Mouse (Mus musculus) liver (tissue): ENCODE data around the gene Mgat2.
"Not testable (repeated sequence)": the region's sequence is repeated elsewhere in the genome, so short reads cannot be mapped to it uniquely, and the experiment has no call there.

ENCODE experiments used
- DNase-seq: peaks from one replicate; pipeline ENCODE4 v3.0.0-alpha.2; 2020; ENCODE audit warnings: mixed read lengths

Mgat2 gene

GRCm38 (mm10) chr12:69183583-69184308 is at the start of gene Mgat2, which contains the start of gene Rpl36al:
TSS of gene Mgat2 (plus strand) at chr12:69184157.
TSS of gene Rpl36al (minus strand) at chr12:69184083.
- peak; percentile 98 for DNase-seq

DNA sequence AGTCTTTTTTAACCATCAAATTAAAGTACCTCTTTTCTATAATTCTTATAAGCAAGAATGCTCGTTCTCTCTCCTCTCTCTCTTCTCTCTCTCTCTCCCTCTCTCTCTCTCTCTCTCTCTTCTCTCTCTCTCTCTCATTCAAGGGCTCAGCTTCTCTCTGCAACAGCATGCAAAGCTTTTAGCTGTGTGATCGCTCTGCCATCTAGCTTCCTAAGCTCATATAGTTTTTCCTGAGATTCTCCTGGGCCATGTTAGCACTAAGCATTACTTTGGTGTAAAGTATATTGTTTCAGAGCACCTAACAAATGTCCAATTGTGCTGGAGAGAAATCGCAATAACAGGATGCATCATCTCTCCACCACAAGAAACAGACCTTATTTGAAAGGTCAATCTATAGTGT is 44.8 kb upstream of the Mgat2 start:
- no peak for DNase-seq

- DNase-seq, result no peak
These were observed 44.1 kb upstream of the Mgat2 start for GRCm38 (mm10) chr12:69139841-69140240.

DNA sequence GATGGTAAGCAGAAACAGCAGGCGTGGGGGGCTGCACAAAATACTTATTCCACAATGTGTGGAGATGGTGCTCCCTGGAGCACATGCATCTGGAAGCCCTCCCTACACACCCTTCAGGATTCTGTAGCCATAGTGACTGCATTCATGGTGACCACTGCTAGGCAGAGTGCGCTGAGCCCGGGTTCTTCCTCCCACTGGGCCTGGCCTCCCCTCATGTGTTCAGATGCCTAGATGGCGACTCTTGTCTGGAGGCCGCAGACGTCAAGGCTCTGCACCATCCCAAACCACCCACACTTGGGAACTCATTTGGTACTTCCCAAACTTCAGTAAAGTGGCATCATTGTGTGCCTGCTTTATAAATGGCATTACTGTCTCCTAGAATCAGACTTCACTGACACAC is 40.5 kb upstream of the Mgat2 start:
- no peak for DNase-seq

DNA sequence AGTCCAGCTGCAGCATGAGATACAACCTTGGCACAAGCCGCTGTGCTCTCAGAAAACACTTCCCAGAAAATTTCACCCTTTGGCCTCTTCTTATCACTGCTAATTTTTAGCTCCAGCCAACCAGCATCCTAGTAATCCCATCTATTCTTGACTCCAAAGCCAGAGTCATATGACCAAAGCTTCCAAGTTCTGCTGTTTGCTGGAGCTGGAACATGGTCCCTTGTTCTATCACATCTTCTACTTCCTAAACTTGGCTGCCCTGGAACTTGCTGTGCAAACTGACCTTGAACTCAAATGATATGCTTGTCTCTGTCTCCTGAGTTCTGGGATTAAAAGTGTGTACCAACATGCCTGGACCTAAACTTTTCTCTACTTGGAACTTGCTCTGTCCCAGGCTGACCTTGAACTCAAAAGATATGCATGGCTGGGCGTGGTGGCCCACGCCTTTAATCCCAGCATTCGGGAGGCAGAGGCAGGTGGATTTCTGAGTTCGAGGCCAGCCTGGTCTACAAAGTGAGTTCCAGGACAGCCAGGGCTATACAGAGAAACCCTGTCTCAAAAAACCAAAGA is 36.7 kb upstream of the Mgat2 start:
- DNase-seq, result no peak

DNA sequence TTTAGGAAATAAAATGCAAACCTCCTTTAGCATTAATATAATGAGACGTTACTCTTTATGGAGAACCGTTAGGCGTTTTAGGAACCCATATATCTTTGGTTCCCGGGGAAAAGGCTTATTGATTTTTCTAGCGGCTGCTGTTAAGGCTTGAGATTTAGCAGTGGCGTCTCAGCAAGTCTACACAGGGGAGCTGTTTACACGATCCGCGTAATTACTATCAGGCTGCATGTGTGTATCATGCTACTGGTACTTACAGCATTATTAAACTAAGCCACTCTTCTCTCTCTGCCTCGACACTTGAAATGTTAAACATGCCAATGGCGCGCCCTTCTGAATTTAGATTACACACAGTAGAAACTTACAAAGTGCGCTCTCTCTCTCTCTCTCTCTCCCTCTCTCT is 33.9 kb upstream of the Mgat2 start:
- no peak for DNase-seq

DNA sequence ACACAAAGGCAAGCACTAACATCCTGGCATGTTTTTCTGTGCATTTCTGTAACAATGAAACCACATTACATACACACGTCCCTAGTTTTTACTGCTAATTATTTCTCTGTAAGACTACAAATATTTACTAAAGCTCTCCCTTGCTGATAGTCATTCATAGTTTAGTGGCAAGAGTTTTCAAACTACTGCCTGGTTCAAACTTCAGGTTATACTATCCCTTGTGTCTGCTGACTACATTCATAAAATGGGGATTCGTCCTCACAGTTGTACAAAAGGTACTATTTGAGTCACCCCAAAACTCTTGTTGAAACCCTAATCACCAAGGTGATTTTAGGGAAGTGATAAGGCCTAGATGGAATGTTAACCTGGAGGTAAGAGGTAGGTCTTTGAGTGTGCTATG is 28.0 kb upstream of the Mgat2 start:
- DNase-seq, result no peak

- DNase-seq, result no peak
These were observed 27.5 kb upstream of the Mgat2 start for GRCm38 (mm10) chr12:69156436-69156835.

DNA sequence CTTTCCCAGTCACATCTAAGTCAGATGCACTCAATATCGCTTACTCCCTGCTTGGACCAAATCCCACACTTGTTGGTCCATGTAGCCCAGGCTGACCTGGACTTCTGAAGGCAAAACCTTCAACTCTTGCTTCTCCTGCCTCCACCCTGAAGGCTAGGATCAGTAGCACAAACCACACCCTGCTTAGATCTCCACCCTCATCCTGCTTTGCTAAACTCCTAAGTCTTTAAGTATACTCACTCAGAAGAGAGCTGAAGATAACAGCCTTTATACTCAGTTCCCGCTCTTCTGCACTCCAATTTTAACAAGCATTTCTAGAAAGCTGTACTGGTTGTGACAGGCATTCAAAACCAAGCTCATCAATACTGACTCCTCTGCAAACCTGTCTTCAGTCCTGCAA is 26.9 kb upstream of the Mgat2 start:
- DNase-seq, result peak; percentile 47

- DNase-seq, result no peak
These were observed 25.6 kb upstream of the Mgat2 start for GRCm38 (mm10) chr12:69158366-69158764.

DNA sequence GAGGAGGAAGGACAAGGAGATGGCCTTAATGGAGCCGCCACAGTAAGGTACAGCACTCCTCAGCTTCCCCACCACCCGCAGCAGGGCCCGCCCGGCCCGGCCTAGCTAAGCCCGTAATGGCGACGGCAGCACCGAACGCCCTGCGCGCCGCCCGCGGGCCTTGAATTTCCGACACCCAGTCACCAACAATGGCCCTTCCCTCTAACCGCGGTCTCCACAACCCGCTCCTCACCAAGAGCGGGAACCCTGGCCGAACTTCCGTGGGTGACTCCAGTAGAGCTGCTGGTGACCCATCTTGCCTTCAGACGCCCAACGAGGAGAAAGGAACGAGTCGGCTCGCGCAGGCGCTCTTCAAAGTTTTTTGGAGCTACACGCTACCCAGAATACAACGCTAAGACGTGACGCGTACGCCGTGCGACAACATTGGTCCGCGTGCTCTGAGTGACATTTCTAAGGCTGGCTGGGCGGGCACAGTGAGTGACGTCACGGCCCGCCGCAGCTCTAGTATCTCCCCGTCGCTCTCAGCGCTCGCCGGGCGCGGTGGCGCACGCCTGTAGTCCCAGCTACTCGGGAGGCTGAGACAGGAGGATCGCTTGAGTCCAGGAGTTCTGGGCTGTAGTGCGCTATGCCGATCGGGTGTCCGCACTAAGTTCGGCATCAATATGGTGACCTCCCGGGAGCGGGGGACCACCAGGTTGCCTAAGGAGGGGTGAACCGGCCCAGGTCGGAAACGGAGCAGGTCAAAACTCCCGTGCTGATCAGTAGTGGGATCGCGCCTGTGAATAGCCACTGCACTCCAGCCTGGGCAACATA is 25.0 kb upstream of the Mgat2 start, which contains the start of gene Rps29:
Rps29 (minus strand) TSS at position 422 of the 813 bp plus-strand sequence.
- peak; percentile 98 for DNase-seq

DNA sequence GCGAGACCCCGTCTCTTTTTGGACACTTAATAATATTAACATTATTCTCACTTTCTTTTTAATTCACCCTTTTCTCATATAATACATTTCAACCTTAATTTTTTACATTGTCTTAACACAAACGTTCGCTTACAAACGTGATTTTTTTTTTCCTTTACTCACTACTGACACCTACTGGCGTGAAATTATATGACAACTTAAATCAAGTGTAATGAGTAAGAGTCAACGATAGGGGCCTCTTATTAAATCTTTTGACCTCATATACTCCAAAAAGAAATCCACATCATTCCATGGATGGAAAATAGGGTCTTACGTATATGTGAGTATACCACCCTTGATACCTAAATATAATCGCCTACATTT is 24.4 kb upstream of the Mgat2 start:
- no peak for DNase-seq

- not testable (repeated sequence) for DNase-seq
These were observed 23.3 kb upstream of the Mgat2 start for GRCm38 (mm10) chr12:69160677-69161076.

- not testable (repeated sequence) for DNase-seq
These were observed 20.4 kb upstream of the Mgat2 start for GRCm38 (mm10) chr12:69163586-69163985.

DNA sequence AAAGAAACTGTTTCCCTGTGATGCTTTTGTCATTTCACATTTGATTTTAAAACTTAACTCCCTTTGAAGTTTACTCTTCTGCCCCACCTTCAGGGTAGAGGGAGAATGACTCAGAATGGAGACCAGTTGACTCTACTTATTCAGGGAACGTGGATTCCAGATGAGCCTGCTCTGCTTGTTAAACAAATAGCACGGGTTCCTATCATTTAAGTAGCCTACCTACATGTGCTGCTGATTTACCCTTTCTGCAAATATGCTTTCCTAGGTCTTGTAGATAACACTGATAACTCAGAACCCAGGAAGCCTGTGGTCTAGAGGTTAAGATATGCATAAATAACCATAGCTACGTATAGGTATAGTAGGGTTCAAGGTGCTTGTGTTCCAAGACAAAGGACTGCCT is 19.1 kb upstream of the Mgat2 start:
- DNase-seq, result no peak

- DNase-seq, result not testable (repeated sequence)
These were observed 16.9 kb upstream of the Mgat2 start for GRCm38 (mm10) chr12:69166861-69167581.

DNA sequence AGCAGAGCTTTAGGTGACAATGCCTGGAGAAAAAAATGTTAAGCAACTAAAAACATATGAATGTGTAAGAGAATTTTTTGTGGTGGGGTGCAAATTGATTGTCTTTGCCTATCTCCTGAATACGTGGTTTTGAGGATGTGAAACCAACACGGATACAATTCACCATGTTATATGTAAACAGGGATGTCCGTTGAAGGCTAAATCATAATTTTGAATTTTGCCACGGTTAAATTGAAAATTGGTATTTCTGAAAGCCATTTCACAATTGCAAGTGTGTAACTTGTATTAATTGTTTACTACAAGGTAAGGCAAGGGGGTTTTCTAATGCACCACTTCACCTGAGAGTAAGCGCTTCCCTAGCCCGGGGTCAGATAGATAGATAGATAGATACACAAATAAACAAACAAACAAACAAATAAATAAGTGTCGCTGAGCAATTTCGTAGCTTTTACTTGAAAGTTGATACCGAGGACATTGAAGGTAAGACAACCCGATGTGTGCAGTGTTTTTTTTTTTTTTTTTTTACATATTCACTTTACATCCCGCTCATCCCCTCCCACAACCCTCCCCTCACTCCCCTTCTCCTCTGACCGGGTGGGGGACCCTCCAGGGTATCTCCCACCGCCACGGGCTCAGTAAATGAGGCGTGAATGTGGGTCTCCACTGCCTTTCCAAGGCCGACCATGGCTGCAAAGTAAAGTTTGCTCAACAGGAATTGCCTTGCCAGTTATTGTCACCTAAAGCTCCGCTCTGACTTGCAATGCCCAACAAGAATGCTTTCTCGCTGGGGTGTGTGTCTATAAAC is 16.1 kb upstream of the Mgat2 start:
- DNase-seq, result no peak

GRCm38 (mm10) chr12:69168461-69169106 is 15.4 kb upstream of the Mgat2 start, which contains the start of gene Lrr1:
TSS of gene Lrr1 (plus strand) at chr12:69168814.
- DNase-seq, result peak; percentile 89

GRCm38 (mm10) chr12:69171307-69171706 is 12.7 kb upstream of the Mgat2 start:
- no peak for DNase-seq

DNA sequence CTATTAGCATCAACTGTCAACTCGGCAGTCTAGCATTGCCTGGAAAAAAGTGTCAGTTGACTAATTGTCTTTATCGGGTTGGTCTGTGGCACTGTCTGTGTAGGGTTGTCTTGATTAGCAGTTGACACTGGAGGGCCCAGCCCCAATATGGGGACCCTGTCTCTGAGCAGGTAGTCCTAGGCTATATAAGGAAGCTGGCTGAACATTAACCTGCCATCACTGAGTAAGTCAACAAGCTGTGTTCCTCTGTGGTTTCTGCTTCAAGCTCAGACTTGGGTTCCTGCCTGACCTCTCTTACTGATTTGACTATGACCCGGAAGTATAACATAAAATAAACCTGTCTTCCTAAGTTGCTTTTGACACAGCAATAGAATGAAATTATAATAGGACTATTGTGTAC is 8.0 kb upstream of the Mgat2 start:
- DNase-seq, result no peak

- DNase-seq, result no peak
These were observed 6.4 kb upstream of the Mgat2 start for GRCm38 (mm10) chr12:69177526-69177925.

DNA sequence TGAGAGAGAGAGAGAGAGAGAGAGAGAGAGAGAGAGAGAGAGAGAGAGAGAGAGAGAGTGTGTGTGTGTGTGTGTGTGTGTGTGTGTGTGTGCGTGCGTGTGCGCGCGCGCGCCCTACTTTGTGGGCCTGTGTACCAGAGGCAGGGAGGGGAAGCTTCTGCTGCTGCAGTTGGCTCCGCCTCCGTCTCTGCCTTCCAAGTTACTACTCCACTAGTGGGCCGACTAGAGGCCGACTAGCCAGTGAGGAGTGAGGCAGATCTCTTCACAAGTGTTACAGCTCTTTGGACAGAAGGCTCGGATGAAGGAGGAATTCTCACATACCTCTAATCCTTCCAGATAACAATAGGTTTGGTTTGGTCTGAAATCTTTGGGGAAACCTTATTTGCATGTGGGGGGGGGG is 4.6 kb upstream of the Mgat2 start:
- DNase-seq, result peak; percentile 14
